Mouse (Mus musculus) liver, adult 2 months (tissue): Measurements from ENCODE around the gene Map3k19.

Experiments used
- CTCF ChIP-seq: fragments of 200-500 bp; IDR thresholded peaks from 2 replicates; pipeline ENCODE4 v1.5.1; 2011; ENCODE audit warnings: low read depth, low read length, control low read depth
- POLR2A ChIP-seq: fragments of 200-500 bp; IDR thresholded peaks from 2 replicates; pipeline ENCODE4 v1.6.1; 2011; ENCODE audit warnings: low read length, control low read depth; ENCODE audit not compliant: insufficient read depth; ENCODE audit errors: extremely low read depth

DNA sequence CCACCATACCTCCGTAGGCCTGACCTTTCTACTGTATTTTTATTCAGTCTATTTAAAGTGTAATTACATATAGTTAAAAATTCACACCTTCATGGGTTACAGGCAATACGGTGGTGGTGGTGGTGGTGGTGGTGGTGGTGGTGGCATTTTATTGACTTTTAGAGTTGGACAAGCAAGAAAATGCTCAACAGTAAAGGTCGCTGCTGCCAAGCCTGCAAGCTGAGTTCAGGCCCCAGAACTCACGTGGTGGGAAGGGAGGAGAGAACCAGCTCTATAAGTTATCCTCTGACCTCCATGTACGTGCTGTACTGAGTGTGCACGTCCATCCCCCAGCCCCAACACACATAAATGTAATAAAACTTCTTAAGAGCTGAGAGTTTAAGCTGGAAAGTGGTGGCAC, 38.5 kb downstream of the Map3k19 start:
- TF ChIP-seq POLR2A = no peak
- no peak for TF ChIP-seq CTCF
